In the genomic region with DNA sequence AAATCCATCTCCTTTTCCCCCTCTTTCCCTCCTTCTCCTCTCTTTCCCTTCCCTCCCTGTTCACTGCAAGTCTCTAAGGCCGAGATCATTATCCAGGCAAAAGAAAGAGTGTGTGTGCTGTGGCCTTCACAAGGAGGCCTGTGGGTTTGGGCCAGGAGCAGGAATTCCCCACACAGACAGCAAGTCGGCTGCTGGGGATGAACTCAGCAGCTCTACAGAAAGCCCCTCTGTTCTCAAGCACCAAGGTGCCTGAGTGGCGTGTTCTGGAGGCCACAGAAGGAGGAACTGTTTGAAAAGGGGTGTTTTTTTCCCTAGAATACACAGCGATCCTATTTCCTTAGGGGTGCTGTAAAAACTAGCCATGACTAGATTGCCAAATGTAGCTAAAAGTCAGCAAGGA, we compare ENCODE assay signal across 21 mouse cellular contexts. TPM values are rescaled to one million over a fixed set of nuclear protein-coding genes. Genes with fewer than 3 reads are reported as not detected.
DNase-seq lines count a peak whose midpoint lies in the region; ATAC-seq and TF ChIP-seq lines count a peak whose summit lies in the region.
"Had no signal": no experiment of that assay in that cellular context is flagged by ENCODE, and none has a peak within 500 bp of the region (broad histone marks: within the 10 kb centered on the region; RNA-seq: fewer than 3 reads in every experiment).

No protein-coding gene starts in this region.

- peak; percentile 38; the same call in 1 of the 2 replicates for ATAC-seq in forebrain, postnatal 0 days
- ATAC-seq in limb, embryonic 12.5 days (ENCODE audit: insufficient number of reproducible peaks, insufficient read depth, low FRiP score, low TSS enrichment, low read depth), result peak; percentile 73; the same call in 1 of the 2 replicates
- no peak for ATAC-seq in stomach, embryonic 15.5 days (ENCODE audit: insufficient read depth, low FRiP score, low read depth)

- no peak overlapping the region for H3K4me2 ChIP-seq in forebrain, postnatal 0 days (ENCODE audit: low read depth)
- H3K4me2 ChIP-seq in limb, embryonic 12.5 days, result no peak overlapping the region
- no peak overlapping the region for H3K4me2 ChIP-seq in stomach, embryonic 15.5 days
- H3K4me2 ChIP-seq: embryonic facial prominence, embryonic 12.5 days; forebrain, embryonic 12.5 days; heart, embryonic 11.5 days; hindbrain, embryonic 14.5 days; liver, embryonic 13.5 days had no signal

- no peak overlapping the region for H3K27ac ChIP-seq in forebrain, postnatal 0 days (ENCODE audit: low read depth, low read length)
- no peak overlapping the region for H3K27ac ChIP-seq in forebrain, embryonic 10.5 days
- peak overlapping the region; percentile 84 for H3K27ac ChIP-seq in limb, embryonic 12.5 days
- H3K27ac ChIP-seq in limb, embryonic 10.5 days, result no peak overlapping the region; the same call in 1 of the 2 replicates
- peak overlapping the region; percentile 73 for H3K27ac ChIP-seq in stomach, embryonic 15.5 days
- H3K27ac ChIP-seq: embryonic facial prominence, embryonic 12.5 days; forebrain, embryonic 12.5 days; hindbrain, embryonic 14.5 days; liver, embryonic 13.5 days had no signal

- 68% methylated on average over 4 of the region's 4 CpGs for WGBS in forebrain, postnatal 0 days
- 72% methylated on average over 4 of the region's 4 CpGs for WGBS in forebrain, embryonic 10.5 days
- 38% methylated on average over 4 of the region's 4 CpGs for WGBS in limb, embryonic 12.5 days
- WGBS in limb, embryonic 10.5 days, result 73% methylated on average over 4 of the region's 4 CpGs
- WGBS in stomach, embryonic 15.5 days, result 35% methylated on average over 4 of the region's 4 CpGs

- H3K27me3 ChIP-seq in forebrain, postnatal 0 days (ENCODE audit: insufficient read depth, low read length), result no peaks in the 10 kb centered on the region
- no peaks in the 10 kb centered on the region for H3K27me3 ChIP-seq in forebrain, embryonic 10.5 days (ENCODE audit: poor library complexity, severe bottlenecking)
- H3K27me3 ChIP-seq in limb, embryonic 12.5 days, result no peaks in the 10 kb centered on the region
- no peaks in the 10 kb centered on the region for H3K27me3 ChIP-seq in limb, embryonic 10.5 days (ENCODE audit: low read depth, poor library complexity, severe bottlenecking)
- no peaks in the 10 kb centered on the region for H3K27me3 ChIP-seq in stomach, embryonic 15.5 days (replicated peaks)
- H3K27me3 ChIP-seq: embryonic facial prominence, embryonic 12.5 days; forebrain, embryonic 12.5 days; liver, embryonic 13.5 days had no signal

- H3K4me1 ChIP-seq in forebrain, postnatal 0 days (ENCODE audit: insufficient read depth), result no peaks in the 10 kb centered on the region
- no peaks in the 10 kb centered on the region for H3K4me1 ChIP-seq in forebrain, embryonic 10.5 days
- H3K4me1 ChIP-seq in limb, embryonic 12.5 days (replicated peaks), result peaks cover 7% of the 10 kb centered on the region; the same call in 1 of the 2 replicates
- H3K4me1 ChIP-seq in limb, embryonic 10.5 days, result 0 out of 2 replicates have a peak, but pooled peaks cover 2% of the 10 kb centered on the region
- H3K4me1 ChIP-seq in stomach, embryonic 15.5 days, result no peaks in the 10 kb centered on the region; the same call in 1 of the 2 replicates
- H3K4me1 ChIP-seq: embryonic facial prominence, embryonic 12.5 days; forebrain, embryonic 12.5 days; liver, embryonic 13.5 days had no signal

- no peak overlapping the region for H3K4me3 ChIP-seq in forebrain, postnatal 0 days (ENCODE audit: low read depth, low read length)
- no peak overlapping the region for H3K4me3 ChIP-seq in forebrain, embryonic 10.5 days
- H3K4me3 ChIP-seq in limb, embryonic 12.5 days (replicated peaks), result no peak overlapping the region
- no peak overlapping the region for H3K4me3 ChIP-seq in limb, embryonic 10.5 days
- H3K4me3 ChIP-seq in stomach, embryonic 15.5 days (replicated peaks), result no peak overlapping the region
- H3K4me3 ChIP-seq: embryonic facial prominence, embryonic 12.5 days; forebrain, embryonic 12.5 days; liver, embryonic 13.5 days had no signal

- no peak for TF ChIP-seq CTCF in forebrain, postnatal 0 days (IDR thresholded peaks at IDR 0.05; ENCODE audit: low read depth)

- H3K9me3 ChIP-seq in forebrain, postnatal 0 days (ENCODE audit: low read length), result no peaks in the 10 kb centered on the region
- H3K9me3 ChIP-seq in forebrain, embryonic 10.5 days, result no peaks in the 10 kb centered on the region
- H3K9me3 ChIP-seq in limb, embryonic 12.5 days, result no peaks in the 10 kb centered on the region
- no peaks in the 10 kb centered on the region for H3K9me3 ChIP-seq in limb, embryonic 10.5 days (replicated peaks)
- no peaks in the 10 kb centered on the region for H3K9me3 ChIP-seq in stomach, embryonic 15.5 days
- H3K9me3 ChIP-seq: embryonic facial prominence, embryonic 12.5 days; forebrain, embryonic 12.5 days; liver, embryonic 13.5 days had no signal

- H3K9ac ChIP-seq in forebrain, postnatal 0 days, result no peak overlapping the region
- H3K9ac ChIP-seq in limb, embryonic 12.5 days (replicated peaks), result no peak overlapping the region
- H3K9ac ChIP-seq in stomach, embryonic 15.5 days, result no peak overlapping the region
- H3K9ac ChIP-seq: embryonic facial prominence, embryonic 12.5 days; forebrain, embryonic 12.5 days; hindbrain, embryonic 14.5 days; liver, embryonic 13.5 days had no signal

- DNase-seq in forebrain, postnatal 0 days, result no peak
- DNase-seq in forebrain, embryonic 10.5 days (ENCODE audit: extremely low spot score, low spot score), result no peak
- no peak for DNase-seq in limb, embryonic 10.5 days (ENCODE audit: low spot score)
- peak; percentile 67 for DNase-seq in fibroblast of lung, adult 2 months (ENCODE audit: low read depth)
- DNase-seq in frontal cortex, postnatal 25 days (ENCODE audit: low spot score in 2 of 2), result no peak
- no peak for DNase-seq in spleen, postnatal 14 days (ENCODE audit: low spot score in 2 of 2)
- DNase-seq: adrenal gland, adult 8-10 months; cerebellum, adult 11-12 months; gastrocnemius, postnatal 36 days; kidney, adult 9 months; liver, embryonic 13.5 days; spleen, adult 18-20 months; thymus, postnatal 36 days had no signal

- no peaks in the 10 kb centered on the region for H3K36me3 ChIP-seq in forebrain, postnatal 0 days (ENCODE audit: insufficient read depth)
- H3K36me3 ChIP-seq in forebrain, embryonic 10.5 days (replicated peaks), result no peaks in the 10 kb centered on the region
- H3K36me3 ChIP-seq in limb, embryonic 12.5 days, result no peaks in the 10 kb centered on the region
- no peaks in the 10 kb centered on the region for H3K36me3 ChIP-seq in limb, embryonic 10.5 days
- no peaks in the 10 kb centered on the region for H3K36me3 ChIP-seq in stomach, embryonic 15.5 days
- H3K36me3 ChIP-seq: embryonic facial prominence, embryonic 12.5 days; forebrain, embryonic 12.5 days; liver, embryonic 13.5 days had no signal

RNA-seq across cellular contexts. Expression of a gene that starts 12.5 kb away (rescaled TPM):
- total RNA-seq in forebrain, postnatal 0 days (2014; rRNA removed), result 19.1 and 21.7 TPM in 2 replicates
- polyA plus RNA-seq in forebrain, postnatal 0 days (2015; fragmentation: Nextera tagmentation; extraction: Ambion mirVana), result 13.3 and 21.5 TPM in 2 replicates
- polyA plus RNA-seq in forebrain, embryonic 10.5 days (2016; fragmentation: Nextera tagmentation; extraction: Ambion mirVana), result 9.2 and 10.2 TPM in 2 replicates
- polyA plus RNA-seq in limb, embryonic 12.5 days (2016; fragmentation: Nextera tagmentation; extraction: Ambion mirVana), result 8.4 and 9.8 TPM in 2 replicates
- 2.5 and 5.5 TPM in 2 replicates for polyA plus RNA-seq in limb, embryonic 10.5 days (2016; fragmentation: Nextera tagmentation; extraction: Ambion mirVana)
- polyA plus RNA-seq in stomach, embryonic 15.5 days (2015; fragmentation: Nextera tagmentation; extraction: Ambion mirVana), result 13.4 and 14.6 TPM in 2 replicates
- total RNA-seq: common myeloid progenitor, adult 5-6 weeks; gastrocnemius, postnatal 36 days; heart, postnatal 25 days had no signal

Comparison
In these comparisons a context has a peak if more than half of its experiments do, and no peak if none do; other contexts are left out.
1. H3K27ac ChIP-seq: peak in limb, embryonic 12.5 days (single experiment) and stomach, embryonic 15.5 days (single experiment); none in forebrain, postnatal 0 days (single experiment), forebrain, embryonic 10.5 days (single experiment) and limb, embryonic 10.5 days (single experiment).